In genomic region chr5:33195246-33195852, GRCm38 (mm10) we compare ENCODE assay signal across 24 mouse cellular contexts. TPM values are rescaled to one million over a fixed set of nuclear protein-coding genes. Genes with fewer than 3 reads are reported as not detected.
DNase-seq lines count a peak whose midpoint lies in the region; ATAC-seq and TF ChIP-seq lines count a peak whose summit lies in the region.
"Had no signal": no experiment of that assay in that cellular context is flagged by ENCODE, and none has a peak within 500 bp of the region (broad histone marks: within the 10 kb centered on the region; RNA-seq: fewer than 3 reads in every experiment).

No protein-coding gene starts in this region.

- WGBS in intestine, embryonic 14.5 days = 47% methylated on average over 9 of the region's 9 CpGs
- whole genome bisulfite sequencing in intestine, postnatal 0 days = 60% methylated on average over 9 of the region's 9 CpGs
- WGBS in lung, embryonic 16.5 days = 42% methylated on average over 9 of the region's 9 CpGs
- 53% methylated on average over 9 of the region's 9 CpGs for WGBS in embryonic facial prominence, embryonic 14.5 days
- 50% methylated on average over 9 of the region's 9 CpGs for WGBS in stomach, embryonic 15.5 days

- H3K4me2 ChIP-seq in intestine, embryonic 14.5 days (ENCODE audit: low read length) = no peak overlapping the region
- no peak overlapping the region for H3K4me2 ChIP-seq in intestine, postnatal 0 days (replicated peaks; ENCODE audit: low read depth)
- no peak overlapping the region for H3K4me2 ChIP-seq in lung, embryonic 16.5 days (ENCODE audit: low read depth, low read length)
- H3K4me2 ChIP-seq in embryonic facial prominence, embryonic 14.5 days (ENCODE audit: low read depth, low read length) = no peak overlapping the region
- no peak overlapping the region for H3K4me2 ChIP-seq in stomach, embryonic 15.5 days
- H3K4me2 ChIP-seq: embryonic facial prominence, embryonic 13.5 days; forebrain, embryonic 15.5 days; hindbrain, embryonic 14.5 days; liver, embryonic 12.5 days had no signal

- no peak for TF ChIP-seq CTCF in intestine, postnatal 0 days (IDR thresholded peaks at IDR 0.05; ENCODE audit: low read depth)

- no peaks in the 10 kb centered on the region for H3K27me3 ChIP-seq in intestine, embryonic 14.5 days (replicated peaks; ENCODE audit: control insufficient read depth, insufficient read depth, low read length)
- no peaks in the 10 kb centered on the region for H3K27me3 ChIP-seq in intestine, postnatal 0 days (replicated peaks; ENCODE audit: control insufficient read depth, insufficient read depth, low read length)
- no peaks in the 10 kb centered on the region for H3K27me3 ChIP-seq in lung, embryonic 16.5 days (ENCODE audit: control insufficient read depth, insufficient read depth, low read depth, low read length)
- 0 out of 2 replicates have a peak, but pooled peaks cover 4% of the 10 kb centered on the region for H3K27me3 ChIP-seq in embryonic facial prominence, embryonic 14.5 days (replicated peaks; ENCODE audit: control insufficient read depth, insufficient read depth, low read length)
- H3K27me3 ChIP-seq in stomach, embryonic 15.5 days (replicated peaks) = no peaks in the 10 kb centered on the region
- H3K27me3 ChIP-seq: forebrain, embryonic 15.5 days; liver, embryonic 12.5 days had no signal

- H3K9ac ChIP-seq in intestine, embryonic 14.5 days (ENCODE audit: low read length) = no peak overlapping the region
- H3K9ac ChIP-seq in intestine, postnatal 0 days (ENCODE audit: low read depth, low read length) = no peak overlapping the region
- no peak overlapping the region for H3K9ac ChIP-seq in lung, embryonic 16.5 days (ENCODE audit: low read length)
- H3K9ac ChIP-seq in embryonic facial prominence, embryonic 14.5 days (ENCODE audit: low read depth, low read length) = no peak overlapping the region
- no peak overlapping the region for H3K9ac ChIP-seq in stomach, embryonic 15.5 days
- H3K9ac ChIP-seq: embryonic facial prominence, embryonic 13.5 days; forebrain, embryonic 15.5 days; hindbrain, embryonic 14.5 days; liver, embryonic 12.5 days had no signal

- H3K4me1 ChIP-seq in intestine, embryonic 14.5 days (replicated peaks; ENCODE audit: control insufficient read depth, insufficient read depth, low read length) = peaks cover 11% of the 10 kb centered on the region
- H3K4me1 ChIP-seq in intestine, postnatal 0 days (replicated peaks; ENCODE audit: control insufficient read depth, insufficient read depth, low read length) = no peaks in the 10 kb centered on the region
- peaks cover 7% of the 10 kb centered on the region for H3K4me1 ChIP-seq in lung, embryonic 16.5 days (replicated peaks; ENCODE audit: control insufficient read depth, insufficient read depth, low read length)
- no peaks in the 10 kb centered on the region for H3K4me1 ChIP-seq in embryonic facial prominence, embryonic 14.5 days (ENCODE audit: control insufficient read depth, insufficient read depth, low read length)
- 0 out of 2 replicates have a peak, but pooled peaks cover 6% of the 10 kb centered on the region for H3K4me1 ChIP-seq in stomach, embryonic 15.5 days
- H3K4me1 ChIP-seq: embryonic facial prominence, embryonic 13.5 days; forebrain, embryonic 15.5 days had no signal

- H3K27ac ChIP-seq in intestine, embryonic 14.5 days (ENCODE audit: low read depth) = no peak overlapping the region
- H3K27ac ChIP-seq in intestine, postnatal 0 days (ENCODE audit: low read depth, low read length) = no peak overlapping the region
- H3K27ac ChIP-seq in lung, embryonic 16.5 days (ENCODE audit: low read length) = no peak overlapping the region
- no peak overlapping the region for H3K27ac ChIP-seq in embryonic facial prominence, embryonic 14.5 days (replicated peaks; ENCODE audit: low read depth, low read length)
- no peak overlapping the region for H3K27ac ChIP-seq in stomach, embryonic 15.5 days
- H3K27ac ChIP-seq: embryonic facial prominence, embryonic 13.5 days; forebrain, embryonic 15.5 days; heart, embryonic 10.5 days; hindbrain, embryonic 14.5 days; left cerebral cortex, adult 2 months; liver, embryonic 12.5 days had no signal

- H3K9me3 ChIP-seq in intestine, embryonic 14.5 days (ENCODE audit: control insufficient read depth, low read length) = no peaks in the 10 kb centered on the region
- no peaks in the 10 kb centered on the region for H3K9me3 ChIP-seq in intestine, postnatal 0 days (ENCODE audit: control insufficient read depth)
- H3K9me3 ChIP-seq in lung, embryonic 16.5 days (ENCODE audit: control insufficient read depth, low read length) = no peaks in the 10 kb centered on the region
- no peaks in the 10 kb centered on the region for H3K9me3 ChIP-seq in embryonic facial prominence, embryonic 14.5 days (ENCODE audit: control insufficient read depth, low read length)
- no peaks in the 10 kb centered on the region for H3K9me3 ChIP-seq in stomach, embryonic 15.5 days
- H3K9me3 ChIP-seq: embryonic facial prominence, embryonic 13.5 days; forebrain, embryonic 15.5 days; heart, embryonic 10.5 days; liver, embryonic 12.5 days had no signal

- H3K4me3 ChIP-seq in intestine, embryonic 14.5 days (ENCODE audit: low read depth, low read length) = no peak overlapping the region
- H3K4me3 ChIP-seq in intestine, postnatal 0 days (ENCODE audit: low read depth, low read length) = no peak overlapping the region
- no peak overlapping the region for H3K4me3 ChIP-seq in lung, embryonic 16.5 days (ENCODE audit: low read length)
- H3K4me3 ChIP-seq in embryonic facial prominence, embryonic 14.5 days (ENCODE audit: low read depth, low read length) = no peak overlapping the region
- H3K4me3 ChIP-seq in stomach, embryonic 15.5 days (replicated peaks) = no peak overlapping the region
- H3K4me3 ChIP-seq: embryonic facial prominence, embryonic 13.5 days; forebrain, embryonic 15.5 days; heart, embryonic 10.5 days; left cerebral cortex, adult 2 months; liver, embryonic 12.5 days had no signal

- peak; percentile 70 for DNase-seq in intestine, embryonic 14.5 days (ENCODE audit: low spot score)
- no peak for DNase-seq in lung, postnatal 10 days
- DNase-seq in embryonic facial prominence, embryonic 14.5 days (ENCODE audit: low spot score) = peak; percentile 66
- DNase-seq in left cerebral cortex, adult 8-10 months (ENCODE audit: low spot score in 2 of 2) = no peak
- DNase-seq: cerebellum, adult 18-20 months; cerebellum, postnatal 25 days; gastrocnemius, postnatal 36 days; heart, postnatal 36 days; kidney, adult 11 months; kidney, postnatal 25 days; layer of hippocampus, adult 9-11 months; thymus, adult 18-20 months; thymus, postnatal 4 days had no signal

- 0 out of 2 replicates have a peak, but pooled peaks have one; percentile 43 for ATAC-seq in intestine, embryonic 14.5 days (replicated peaks; ENCODE audit: low FRiP score, low TSS enrichment, low read depth)
- no peak for ATAC-seq in intestine, postnatal 0 days
- peak; percentile 86 for ATAC-seq in lung, embryonic 16.5 days (ENCODE audit: low read depth)
- no peak for ATAC-seq in embryonic facial prominence, embryonic 14.5 days (ENCODE audit: low read depth)
- ATAC-seq in stomach, embryonic 15.5 days (ENCODE audit: insufficient read depth, low FRiP score, low read depth) = peak; percentile 63; the same call in 1 of the 2 replicates
- ATAC-seq: CD4-positive, CD25-positive, alpha-beta regulatory T cell, adult 4 months; forebrain, embryonic 15.5 days; liver, embryonic 12.5 days; midbrain, embryonic 16.5 days had no signal

- no peaks in the 10 kb centered on the region for H3K36me3 ChIP-seq in intestine, embryonic 14.5 days (ENCODE audit: control insufficient read depth, insufficient read depth, low read length)
- H3K36me3 ChIP-seq in intestine, postnatal 0 days (ENCODE audit: control insufficient read depth, insufficient read depth) = no peaks in the 10 kb centered on the region
- no peaks in the 10 kb centered on the region for H3K36me3 ChIP-seq in lung, embryonic 16.5 days (ENCODE audit: control insufficient read depth, insufficient read depth, low read length)
- no peaks in the 10 kb centered on the region for H3K36me3 ChIP-seq in embryonic facial prominence, embryonic 14.5 days (ENCODE audit: control insufficient read depth, insufficient read depth, low read length)
- no peaks in the 10 kb centered on the region for H3K36me3 ChIP-seq in stomach, embryonic 15.5 days
- H3K36me3 ChIP-seq: embryonic facial prominence, embryonic 13.5 days; forebrain, embryonic 15.5 days; heart, embryonic 10.5 days; liver, embryonic 12.5 days had no signal

RNA-seq across cellular contexts. Expression of gene Spon2, which starts 22.9 kb away (rescaled TPM):
- polyA plus RNA-seq in intestine, embryonic 14.5 days (2014; fragmentation: Nextera tagmentation; extraction: Ambion mirVana) = 17.3 and 19.3 TPM in 2 replicates
- polyA plus RNA-seq in intestine, postnatal 0 days (2015; fragmentation: Nextera tagmentation; extraction: Ambion mirVana) = 43.0 and 45.4 TPM in 2 replicates
- polyA plus RNA-seq in lung, embryonic 16.5 days (2015; fragmentation: Nextera tagmentation; extraction: Ambion mirVana) = 23.4 and 30.2 TPM in 2 replicates
- polyA plus RNA-seq in embryonic facial prominence, embryonic 14.5 days (2014; fragmentation: Nextera tagmentation; extraction: Ambion mirVana) = 21.7 and 27.1 TPM in 2 replicates
- 38.2 and 41.8 TPM in 2 replicates for polyA plus RNA-seq in stomach, embryonic 15.5 days (2015; fragmentation: Nextera tagmentation; extraction: Ambion mirVana)
- under 1 TPM in 1 of 4 experiments, not detected in 3; 0.46 TPM for total RNA-seq in left cerebral cortex, adult 8-10 months (2022)
- polyA plus RNA-seq: CD4-positive, CD25-positive, alpha-beta regulatory T cell, adult 4 months had no signal

Comparison
In these comparisons a context has a peak if more than half of its experiments do, and no peak if none do; other contexts are left out.
1. ATAC-seq: peak in intestine, embryonic 14.5 days (single experiment), lung, embryonic 16.5 days (single experiment) and stomach, embryonic 15.5 days (single experiment); none in intestine, postnatal 0 days (single experiment) and embryonic facial prominence, embryonic 14.5 days (single experiment).
2. DNase-seq: peak in intestine, embryonic 14.5 days (single experiment) and embryonic facial prominence, embryonic 14.5 days (single experiment); none in lung, postnatal 10 days (single experiment) and left cerebral cortex, adult 8-10 months (0 of 2).